Mouse (Mus musculus) spleen, postnatal 4 days (tissue): Measurements from ENCODE around the gene Vti1a.

Experiments
- DNase-seq, 2 experiments: peaks; one replicate each; pipeline ENCODE4 v3.0.0; 2022; ENCODE audit warnings: low spot score in 2 of 2

Vti1a gene

GRCm38 (mm10) chr19:55378884-55379283 is 62.8 kb downstream of the Vti1a start:
- DNase-seq, result no peak

- DNase-seq, result no peak
Observed at GRCm38 (mm10) chr19:55380764-55381163, 64.7 kb downstream of the Vti1a start.

- DNase-seq, result no peak
Observed at GRCm38 (mm10) chr19:55381343-55381742, 65.2 kb downstream of the Vti1a start.

- no peak for DNase-seq
Observed at GRCm38 (mm10) chr19:55382745-55383144, 66.7 kb downstream of the Vti1a start.

GRCm38 (mm10) chr19:55384634-55385033 is 68.5 kb downstream of the Vti1a start:
- no peak for DNase-seq

GRCm38 (mm10) chr19:55389019-55389418 is 72.9 kb downstream of the Vti1a start:
- no peak for DNase-seq

- no peak for DNase-seq
Observed at GRCm38 (mm10) chr19:55390323-55390722, 74.2 kb downstream of the Vti1a start.

- DNase-seq, result no peak
Observed at GRCm38 (mm10) chr19:55401638-55402037, 85.5 kb downstream of the Vti1a start.

- no peak for DNase-seq
Observed at GRCm38 (mm10) chr19:55408486-55408885, 92.4 kb downstream of the Vti1a start.

GRCm38 (mm10) chr19:55411415-55411814 is 95.3 kb downstream of the Vti1a start:
- DNase-seq, result no peak

- DNase-seq, result no peak
Observed at GRCm38 (mm10) chr19:55411894-55412293, 95.8 kb downstream of the Vti1a start.

- peak in 1 of 2 experiments; percentile 16 for DNase-seq
Observed at GRCm38 (mm10) chr19:55414050-55414449, 98.0 kb downstream of the Vti1a start.

- no peak for DNase-seq
Observed at GRCm38 (mm10) chr19:55418756-55419155, 102.7 kb downstream of the Vti1a start.

- DNase-seq, result no peak
Observed at GRCm38 (mm10) chr19:55419961-55420360, 103.9 kb downstream of the Vti1a start.

- DNase-seq, result no peak
Observed at GRCm38 (mm10) chr19:55421816-55422215, 105.7 kb downstream of the Vti1a start.

- DNase-seq, result no peak
Observed at GRCm38 (mm10) chr19:55422311-55423064, 106.4 kb downstream of the Vti1a start.

GRCm38 (mm10) chr19:55423065-55423716 is 107.1 kb downstream of the Vti1a start:
- no peak for DNase-seq

GRCm38 (mm10) chr19:55423952-55424351 is 107.9 kb downstream of the Vti1a start:
- no peak for DNase-seq

- DNase-seq, result no peak
Observed at GRCm38 (mm10) chr19:55424507-55424906, 108.4 kb downstream of the Vti1a start.

GRCm38 (mm10) chr19:55440306-55440705 is 124.2 kb downstream of the Vti1a start:
- no peak for DNase-seq

- no peak for DNase-seq
Observed at GRCm38 (mm10) chr19:55443618-55444017, 127.5 kb downstream of the Vti1a start.

- DNase-seq, result no peak
Observed at GRCm38 (mm10) chr19:55449084-55449483, 133.0 kb downstream of the Vti1a start.

- DNase-seq, result no peak
Observed at GRCm38 (mm10) chr19:55449506-55449905, 133.4 kb downstream of the Vti1a start.
